Mouse (Mus musculus): ENCODE results near the gene Hist1h3g. TPM values are rescaled to one million over a fixed set of nuclear protein-coding genes. Genes with fewer than 3 reads are reported as not detected.

Gene Hist1h3g
- polyA plus RNA-seq, 1 experiment from 2014 or later: 1.6 TPM

- H3K27me3 ChIP-seq: no peaks in the 10 kb centered on the region
- peak overlapping the region; percentile 82 for H3K27ac ChIP-seq
- no peaks in the 10 kb centered on the region for H3K9me3 ChIP-seq (replicated peaks)
- peak overlapping the region; percentile 87 for H3K4me2 ChIP-seq
- WGBS: 0% methylated on average over 19 of the region's 19 CpGs
- H3K36me3 ChIP-seq: no peaks in the 10 kb centered on the region
- peak overlapping the region; percentile 41; the same call in 1 of the 2 replicates for H3K9ac ChIP-seq
- H3K4me3 ChIP-seq: peak overlapping the region; percentile 54
- ATAC-seq (replicated peaks; ENCODE audit: insufficient number of reproducible peaks, insufficient read depth, low FRiP score, low read depth): peak; percentile 56
- H3K4me1 ChIP-seq (replicated peaks): peaks cover 3% of the 10 kb centered on the region
Observed at GRCm38 (mm10) chr13:23516822-23517602, 18.2 kb upstream of the Hist1h3g start.

GRCm38 (mm10) chr13:23517603-23518294, 17.5 kb upstream of the Hist1h3g start:
- under 1% methylated on average over 27 of the region's 27 CpGs for WGBS
- Histone ChIP-seq H3K9me3 (replicated peaks) (no peaks in the 10 kb centered on the region), H3K4me3 (peak overlapping the region; percentile 54), H3K4me1 (replicated peaks) (peaks cover 3% of the 10 kb centered on the region), H3K9ac (peak overlapping the region; percentile 41), H3K36me3 (no peaks in the 10 kb centered on the region), H3K4me2 (peak overlapping the region; percentile 87), H3K27ac (peak overlapping the region; percentile 82), H3K27me3 (no peaks in the 10 kb centered on the region)
- ATAC-seq (replicated peaks; ENCODE audit: insufficient number of reproducible peaks, insufficient read depth, low FRiP score, low read depth): peak; percentile 83

GRCm38 (mm10) chr13:23518295-23518603, 17.0 kb upstream of the Hist1h3g start:
- Histone ChIP-seq H3K27ac (peak overlapping the region; percentile 82; the same call in 1 of the 2 replicates), H3K36me3 (no peaks in the 10 kb centered on the region), H3K9me3 (replicated peaks) (no peaks in the 10 kb centered on the region), H3K27me3 (no peaks in the 10 kb centered on the region), H3K4me1 (replicated peaks) (peaks cover 3% of the 10 kb centered on the region), H3K4me2 (peak overlapping the region; percentile 87), H3K4me3 (peak overlapping the region; percentile 54), H3K9ac (peak overlapping the region; percentile 32; the same call in 1 of the 2 replicates)
- WGBS: under 1% methylated on average over 6 of the region's 6 CpGs
- no peak for ATAC-seq (replicated peaks; ENCODE audit: insufficient number of reproducible peaks, insufficient read depth, low FRiP score, low read depth)

GRCm38 (mm10) chr13:23518885-23519284, 16.3 kb upstream of the Hist1h3g start:
- ATAC-seq (replicated peaks; ENCODE audit: insufficient number of reproducible peaks, insufficient read depth, low FRiP score, low read depth): no peak
- Histone ChIP-seq H3K9ac (peak overlapping the region; percentile 33), H3K36me3 (no peaks in the 10 kb centered on the region)

GRCm38 (mm10) chr13:23519416-23519815, 15.8 kb upstream of the Hist1h3g start:
- Histone ChIP-seq H3K9ac (peak overlapping the region; percentile 33), H3K4me2 (peak overlapping the region; percentile 87), H3K4me3 (peak overlapping the region; percentile 50), H3K27ac (peak overlapping the region; percentile 74), H3K36me3 (no peaks in the 10 kb centered on the region), H3K4me1 (replicated peaks) (peaks cover 3% of the 10 kb centered on the region), H3K27me3 (no peaks in the 10 kb centered on the region), H3K9me3 (replicated peaks) (no peaks in the 10 kb centered on the region)
- ATAC-seq (replicated peaks; ENCODE audit: insufficient number of reproducible peaks, insufficient read depth, low FRiP score, low read depth): peak; percentile 45; the same call in 1 of the 2 replicates
- under 1% methylated on average over 10 of the region's 10 CpGs for WGBS

More at GRCm38 (mm10) chr13:23518885-23519284, 16.3 kb upstream of the Hist1h3g start:
- no peaks in the 10 kb centered on the region for H3K9me3 ChIP-seq (replicated peaks)
- peak overlapping the region; percentile 87 for H3K4me2 ChIP-seq
- WGBS: under 1% methylated on average over 6 of the region's 6 CpGs
- H3K27ac ChIP-seq: peak overlapping the region; percentile 74
- no peaks in the 10 kb centered on the region for H3K27me3 ChIP-seq
- peak overlapping the region; percentile 50 for H3K4me3 ChIP-seq
- peaks cover 3% of the 10 kb centered on the region for H3K4me1 ChIP-seq (replicated peaks)

GRCm38 (mm10) chr13:23521703-23522102, 13.5 kb upstream of the Hist1h3g start:
- H3K27ac ChIP-seq: no peak overlapping the region
- H3K4me2 ChIP-seq: peak overlapping the region; percentile 40
- no peaks in the 10 kb centered on the region for H3K27me3 ChIP-seq
- H3K4me3 ChIP-seq: no peak overlapping the region
- 0 out of 2 replicates have a peak overlapping the region, but pooled peaks have one; percentile 17 for H3K9ac ChIP-seq
- ATAC-seq (replicated peaks; ENCODE audit: insufficient number of reproducible peaks, insufficient read depth, low FRiP score, low read depth): no peak
- WGBS: 2% methylated on average over 14 of the region's 14 CpGs
- no peaks in the 10 kb centered on the region for H3K9me3 ChIP-seq (replicated peaks)
- no peaks in the 10 kb centered on the region for H3K36me3 ChIP-seq
- peaks cover 8% of the 10 kb centered on the region for H3K4me1 ChIP-seq (replicated peaks)

GRCm38 (mm10) chr13:23523976-23524375, 11.2 kb upstream of the Hist1h3g start:
- Histone ChIP-seq H3K27me3 (no peaks in the 10 kb centered on the region), H3K36me3 (no peaks in the 10 kb centered on the region), H3K4me2 (no peak overlapping the region), H3K9me3 (replicated peaks) (no peaks in the 10 kb centered on the region), H3K27ac (no peak overlapping the region), H3K9ac (no peak overlapping the region), H3K4me3 (no peak overlapping the region), H3K4me1 (replicated peaks) (peaks cover 20% of the 10 kb centered on the region)
- 49% methylated on average over 5 of the region's 5 CpGs for WGBS
- ATAC-seq (replicated peaks; ENCODE audit: insufficient number of reproducible peaks, insufficient read depth, low FRiP score, low read depth): no peak

GRCm38 (mm10) chr13:23524654-23525053, 10.6 kb upstream of the Hist1h3g start:
- Histone ChIP-seq H3K9ac (no peak overlapping the region), H3K36me3 (no peaks in the 10 kb centered on the region), H3K4me1 (replicated peaks) (peaks cover 22% of the 10 kb centered on the region), H3K27ac (no peak overlapping the region), H3K27me3 (no peaks in the 10 kb centered on the region), H3K4me3 (no peak overlapping the region), H3K9me3 (replicated peaks) (no peaks in the 10 kb centered on the region), H3K4me2 (peak overlapping the region; percentile 10; the same call in 1 of the 2 replicates)
- no peak for ATAC-seq (replicated peaks; ENCODE audit: insufficient number of reproducible peaks, insufficient read depth, low FRiP score, low read depth)
- 10% methylated on average over 5 of the region's 5 CpGs for WGBS

GRCm38 (mm10) chr13:23525901-23526300, 9.3 kb upstream of the Hist1h3g start:
- Histone ChIP-seq H3K27ac (no peak overlapping the region), H3K36me3 (no peaks in the 10 kb centered on the region), H3K4me1 (replicated peaks) (peaks cover 22% of the 10 kb centered on the region), H3K4me2 (peak overlapping the region; percentile 57), H3K27me3 (no peaks in the 10 kb centered on the region), H3K4me3 (peak overlapping the region; percentile 48), H3K9me3 (replicated peaks) (no peaks in the 10 kb centered on the region), H3K9ac (peak overlapping the region; percentile 36; the same call in 1 of the 2 replicates)
- no peak for ATAC-seq (replicated peaks; ENCODE audit: insufficient number of reproducible peaks, insufficient read depth, low FRiP score, low read depth)
- 3% methylated on average over 10 of the region's 10 CpGs for WGBS

GRCm38 (mm10) chr13:23526312-23526711, 8.9 kb upstream of the Hist1h3g start:
- no peaks in the 10 kb centered on the region for H3K36me3 ChIP-seq
- H3K27ac ChIP-seq: peak overlapping the region; percentile 51
- ATAC-seq (replicated peaks; ENCODE audit: insufficient number of reproducible peaks, insufficient read depth, low FRiP score, low read depth): no peak; the same call in 1 of the 2 replicates
- H3K4me1 ChIP-seq (replicated peaks): peaks cover 22% of the 10 kb centered on the region
- no peaks in the 10 kb centered on the region for H3K27me3 ChIP-seq
- under 1% methylated on average over 17 of the region's 17 CpGs for WGBS
- peak overlapping the region; percentile 57 for H3K4me2 ChIP-seq
- H3K4me3 ChIP-seq: peak overlapping the region; percentile 48
- H3K9ac ChIP-seq: peak overlapping the region; percentile 39
- no peaks in the 10 kb centered on the region for H3K9me3 ChIP-seq (replicated peaks)

GRCm38 (mm10) chr13:23529005-23529404, 6.2 kb upstream of the Hist1h3g start:
- peak overlapping the region; percentile 79 for H3K4me2 ChIP-seq
- 80% methylated on average over 5 of the region's 5 CpGs for WGBS
- H3K9ac ChIP-seq: no peak overlapping the region
- H3K27me3 ChIP-seq: no peaks in the 10 kb centered on the region
- H3K36me3 ChIP-seq: no peaks in the 10 kb centered on the region
- no peak overlapping the region for H3K4me3 ChIP-seq
- peaks cover 39% of the 10 kb centered on the region for H3K4me1 ChIP-seq (replicated peaks)
- H3K9me3 ChIP-seq (replicated peaks): no peaks in the 10 kb centered on the region
- ATAC-seq (replicated peaks; ENCODE audit: insufficient number of reproducible peaks, insufficient read depth, low FRiP score, low read depth): no peak
- H3K27ac ChIP-seq: peak overlapping the region; percentile 92

Data from heart, embryonic 15.5 days (tissue).